Mouse (Mus musculus) cortical plate, adult 2 months (tissue): ENCODE measurements around the gene Amfr.

Experiments
- CTCF ChIP-seq: fragments of 200-500 bp; IDR thresholded peaks from 2 replicates; pipeline ENCODE4 v1.5.1; 2011; ENCODE audit warnings: mild to moderate bottlenecking, control low read depth, low read length; ENCODE audit not compliant: insufficient read depth; ENCODE audit errors: extremely low read depth
- POLR2A ChIP-seq: fragments of 200-500 bp; IDR thresholded peaks from 2 replicates; pipeline ENCODE4 v1.6.1; 2011; ENCODE audit warnings: mild to moderate bottlenecking, low read length, control low read depth; ENCODE audit not compliant: insufficient read depth; ENCODE audit errors: extremely low read depth

- TF ChIP-seq CTCF (no peak), POLR2A (no peak)
These were observed 35.2 kb upstream of the Amfr start for GRCm38 (mm10) chr8:94047845-94048244.
